Mouse (Mus musculus): Measurements from ENCODE around the gene Hus1. TPM values are rescaled to one million over a fixed set of nuclear protein-coding genes. Genes with fewer than 3 reads are reported as not detected.

Gene Hus1
- total RNA-seq, 2 experiments from 2014 or later, result 10.9 to 12.6 TPM

GRCm38 (mm10) chr11:8986058-8986457 is 24.9 kb downstream of the Hus1 start:
- intact Hi-C loops (cut with DNase I), result no loop called here

GRCm38 (mm10) chr11:8983237-8983861 is 27.6 kb downstream of the Hus1 start:
- peak; percentile 62 to 76 for DNase-seq (ENCODE audit: low spot score in 2 of 2)
- intact Hi-C loops (cut with DNase I), result no loop called here

More at GRCm38 (mm10) chr11:8986058-8986457, 24.9 kb downstream of the Hus1 start:
- no peak for DNase-seq (ENCODE audit: low spot score in 2 of 2)

- intact Hi-C loops (cut with DNase I), result no loop called here
- no peak for DNase-seq (ENCODE audit: low spot score in 2 of 2)
Measured at GRCm38 (mm10) chr11:8978154-8978553, 32.8 kb downstream of the Hus1 start.

DNA sequence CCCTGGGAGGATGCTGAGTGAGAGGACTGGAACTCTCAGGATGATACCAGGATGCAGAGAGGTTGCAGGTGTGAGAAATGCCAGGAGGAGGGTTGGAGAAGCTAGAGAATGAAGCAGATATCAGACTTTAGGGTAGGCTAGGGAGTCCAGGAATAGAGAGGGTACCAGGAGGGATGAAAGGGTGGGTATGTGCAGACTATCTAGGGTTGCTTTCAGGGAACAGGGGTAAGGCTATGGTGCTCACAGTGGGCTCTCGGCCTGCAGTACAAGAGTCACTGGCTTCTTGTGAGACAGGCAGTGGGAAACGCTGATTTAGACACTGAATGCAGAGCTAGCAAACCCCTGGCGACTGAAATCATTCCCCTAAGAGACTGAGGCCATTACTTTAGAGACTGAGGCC is 37.8 kb downstream of the Hus1 start, which contains the start of gene Pkd1l1:
Gene Pkd1l1 (minus strand): TSS at position 101 of the 400 bp plus-strand sequence.
- intact Hi-C loops (cut with DNase I), result no loop called here
- no peak for DNase-seq (ENCODE audit: low spot score in 2 of 2)

- intact Hi-C loops (cut with DNase I), result no loop called here
- no peak for DNase-seq (ENCODE audit: low spot score in 2 of 2)
Measured at GRCm38 (mm10) chr11:8972093-8972492, 38.9 kb downstream of the Hus1 start.

- intact Hi-C loops (cut with DNase I), result no loop called here
- no peak for DNase-seq (ENCODE audit: low spot score in 2 of 2)
Measured at GRCm38 (mm10) chr11:8970509-8970908, 40.5 kb downstream of the Hus1 start.

DNA sequence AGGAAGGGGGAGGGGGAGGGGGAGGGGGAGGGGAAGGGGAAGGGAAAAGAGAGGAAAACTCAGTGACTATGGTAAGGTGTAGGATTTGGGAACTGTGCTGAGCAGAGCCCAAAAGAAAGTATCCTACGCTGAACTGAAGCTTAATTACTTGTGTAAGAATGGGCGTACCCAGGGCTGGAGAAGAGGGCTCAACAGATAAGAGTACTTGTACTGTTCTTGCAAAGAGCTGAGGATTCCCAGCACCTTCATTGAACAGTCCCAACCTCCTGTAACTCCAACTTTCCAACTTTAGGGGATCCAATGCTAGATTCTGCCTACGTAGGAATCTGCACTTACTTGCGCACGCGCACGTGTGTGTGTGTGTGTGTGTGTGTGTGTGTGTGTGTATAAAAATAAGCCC is 42.9 kb downstream of the Hus1 start:
- intact Hi-C loops (cut with DNase I), result no loop called here
- no peak for DNase-seq (ENCODE audit: low spot score in 2 of 2)

DNA sequence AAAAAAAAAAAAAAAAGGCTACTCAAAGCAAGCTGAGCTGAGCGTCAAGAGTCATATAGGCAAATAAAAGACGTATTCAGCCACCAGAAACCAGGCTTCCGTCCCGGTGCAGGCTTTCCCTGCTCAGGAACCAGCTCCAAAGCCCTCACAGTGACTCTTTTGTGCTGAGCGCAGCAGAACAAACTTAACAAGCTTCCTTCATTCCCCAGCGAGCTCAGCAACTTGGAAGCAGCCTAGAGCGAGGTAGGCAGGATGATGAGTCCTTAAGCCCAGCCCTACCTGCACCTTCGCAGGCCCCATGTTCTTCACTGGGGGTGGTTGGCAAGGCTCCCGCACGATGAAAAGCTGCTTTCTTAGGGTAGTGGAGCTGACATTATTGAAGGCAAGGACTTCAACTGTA is 52.4 kb downstream of the Hus1 start:
- intact Hi-C loops (cut with DNase I), result loop anchor here (5.0 to 10.0 kb wide), 3 partner anchors 96 to 536 kb away; no protein-coding TSS in a partner anchor
- peak; percentile 29 to 59 for DNase-seq (ENCODE audit: low spot score in 2 of 2)

GRCm38 (mm10) chr11:8958108-8958507 is 52.9 kb downstream of the Hus1 start:
- intact Hi-C loops (cut with DNase I), result loop anchor here (5.0 to 10.0 kb wide), 3 partner anchors 96 to 536 kb away; no protein-coding TSS in a partner anchor
- DNase-seq (ENCODE audit: low spot score in 2 of 2), result no peak

GRCm38 (mm10) chr11:8957023-8957422 is 54.0 kb downstream of the Hus1 start:
- no peak for DNase-seq (ENCODE audit: low spot score in 2 of 2)
- intact Hi-C loops (cut with DNase I), result loop anchor here (5.0 to 10.0 kb wide), 3 partner anchors 95 to 535 kb away; no protein-coding TSS in a partner anchor

DNA sequence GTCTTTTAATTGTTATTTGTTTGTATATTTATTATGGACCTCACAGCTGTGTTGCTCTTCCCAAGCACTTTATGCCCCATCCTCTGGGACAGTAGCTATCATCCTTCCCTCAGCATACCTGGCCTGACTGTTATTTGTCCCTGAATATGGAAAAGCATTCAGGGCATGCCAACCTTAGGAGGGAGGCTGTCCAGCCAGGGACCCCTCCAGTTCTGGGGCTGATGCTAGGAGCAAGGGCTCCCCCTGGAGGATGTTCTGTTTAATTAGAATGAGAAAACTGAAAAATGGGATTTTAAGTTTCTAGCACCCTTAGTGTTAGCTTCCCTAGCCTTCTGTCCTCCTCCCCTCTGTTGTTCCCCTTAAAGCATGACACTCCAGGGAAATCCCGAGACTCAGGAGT is 55.3 kb downstream of the Hus1 start:
- intact Hi-C loops (cut with DNase I), result loop anchor here (2.0 to 10.0 kb wide), 4 partner anchors 93 to 533 kb away; no protein-coding TSS in a partner anchor
- DNase-seq (ENCODE audit: low spot score in 2 of 2), result peak; percentile 16 to 25

GRCm38 (mm10) chr11:8949765-8950430 is 61.1 kb downstream of the Hus1 start:
- intact Hi-C loops (cut with DNase I), result loop anchor here (10.0 kb wide), 1 partner anchor 295 kb away; no protein-coding TSS in a partner anchor
- DNase-seq (ENCODE audit: low spot score in 2 of 2), result peak in 1 of 2 experiments; percentile 47

DNA sequence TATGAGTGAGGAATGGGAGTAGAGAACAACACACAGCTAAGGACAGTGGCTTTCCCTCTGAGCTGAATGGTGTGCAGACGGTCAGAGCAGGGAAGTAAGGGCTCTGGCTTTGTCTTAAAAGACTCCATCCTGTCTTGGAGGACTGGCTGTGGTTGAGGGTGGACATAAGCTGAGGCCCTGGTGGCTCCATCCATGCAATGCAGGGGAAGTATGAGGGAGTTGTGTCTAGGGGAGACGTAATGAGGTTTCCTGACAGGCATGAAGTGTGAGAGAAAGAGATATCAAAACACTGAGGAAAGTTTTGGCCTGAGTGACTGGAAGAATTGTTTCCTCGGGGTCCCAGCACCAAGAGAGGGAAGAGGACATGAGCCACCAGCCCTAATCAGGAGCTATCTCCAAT is 62.1 kb downstream of the Hus1 start:
- intact Hi-C loops (cut with DNase I), result no loop called here
- DNase-seq (ENCODE audit: low spot score in 2 of 2), result no peak

- no peak for DNase-seq (ENCODE audit: low spot score in 2 of 2)
- intact Hi-C loops (cut with DNase I), result no loop called here
Measured at GRCm38 (mm10) chr11:8944114-8944513, 66.9 kb downstream of the Hus1 start.

Other genes with a start within 250 kb of the Hus1 start
- gene Pkd1l1, start 37.9 kb downstream of the Hus1 start, total RNA-seq (2021), result under 1 TPM in 1 of 2 experiments, not detected in 1; 0.04 TPM
- gene Gm11992, start 37.4 kb upstream of the Hus1 start, total RNA-seq (2021), result under 1 TPM; 0.76 to 0.94 TPM
- gene Sun3, start 37.8 kb upstream of the Hus1 start, total RNA-seq (2021), result not detected
- 1 to 10 TPM; 1.2 to 1.9 TPM for gene Upp1, start 106.9 kb upstream of the Hus1 start, total RNA-seq (2021)
- gene Abca13, start 180.8 kb upstream of the Hus1 start, total RNA-seq (2021), result under 1 TPM; 0.06 to 0.11 TPM

Measured in left cerebral cortex, postnatal 14 days (tissue).